Mouse (Mus musculus): Measurements from ENCODE around the gene Eif4g2. TPM values are rescaled to one million over a fixed set of nuclear protein-coding genes. Genes with fewer than 3 reads are reported as not detected.

Eif4g2 gene
- total RNA-seq, 4 experiments from 2014 or later = 572 to 597 (median 584) TPM

DNA sequence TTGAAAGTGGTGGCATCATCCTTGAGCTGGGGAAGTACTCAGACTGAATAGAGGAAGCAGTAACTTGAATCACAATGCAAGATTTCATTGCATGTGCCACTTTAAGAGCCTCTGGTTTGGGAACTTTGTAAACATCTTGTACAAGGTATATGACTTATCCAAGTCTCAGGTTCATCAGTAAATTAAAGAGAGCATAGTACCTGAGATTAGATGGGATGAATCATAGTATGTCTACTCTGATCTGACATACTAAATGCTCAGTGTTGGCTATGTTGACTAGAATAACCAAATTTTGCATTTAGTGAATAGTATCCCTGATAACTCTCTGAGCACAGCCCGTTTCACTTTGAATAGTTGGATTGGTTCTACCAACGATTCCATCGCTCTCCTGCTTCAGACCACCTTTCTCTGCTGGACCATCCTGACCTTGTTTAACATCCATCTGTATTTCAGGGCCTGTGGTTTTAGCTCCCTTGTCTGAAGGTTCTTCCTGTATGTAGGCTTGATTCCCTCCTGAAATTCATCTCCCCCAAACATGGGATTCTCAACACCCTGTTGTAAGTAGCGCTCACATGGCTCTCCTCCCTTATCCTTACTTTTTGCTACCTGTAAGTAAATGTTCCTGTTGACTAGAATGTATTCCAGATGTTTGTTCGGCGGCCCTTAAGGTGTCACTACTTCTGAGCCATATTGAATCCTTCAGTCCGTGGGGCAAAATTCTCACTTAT is 13.2 kb downstream of the Eif4g2 start:
- no peak for DNase-seq (ENCODE audit: low spot score in 2 of 2)

DNA sequence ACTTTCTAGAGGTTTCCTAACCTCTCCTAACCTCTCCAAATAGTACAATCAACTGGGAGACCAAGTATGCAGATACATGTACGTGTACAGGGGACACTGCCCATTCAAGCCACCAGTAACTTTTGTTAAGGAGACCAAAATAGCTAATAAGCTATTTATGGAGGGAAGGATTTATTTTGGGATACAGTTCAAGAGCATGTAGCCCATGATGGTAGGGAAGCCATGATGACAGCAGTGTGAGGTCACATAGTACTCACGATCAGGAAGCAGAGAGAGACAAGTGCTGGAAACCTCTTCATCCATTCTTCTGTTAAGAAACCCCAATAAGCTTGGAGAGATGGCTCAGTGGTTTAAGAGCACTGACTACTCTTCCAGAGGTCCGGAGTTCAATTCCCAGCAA is 14.6 kb downstream of the Eif4g2 start:
- DNase-seq (ENCODE audit: low spot score in 2 of 2) = no peak

DNA sequence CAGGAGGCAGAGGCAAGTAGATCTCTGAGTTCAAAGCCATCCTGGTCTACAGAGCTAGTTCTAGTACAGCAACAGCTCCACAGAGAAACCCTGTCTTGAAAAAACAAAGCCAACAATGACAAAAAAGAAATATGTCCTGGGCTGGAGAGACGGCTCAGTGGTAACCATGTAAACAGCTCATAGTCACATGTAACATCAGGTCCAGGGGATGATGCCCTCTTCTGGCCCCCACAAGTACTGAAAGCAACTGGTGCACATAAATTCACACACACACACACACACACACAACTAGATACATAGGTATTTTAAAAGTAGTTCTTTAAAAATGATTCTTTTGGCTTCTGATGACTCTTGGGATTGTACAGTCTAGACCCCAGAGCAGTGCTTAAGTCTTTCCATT is 19.9 kb downstream of the Eif4g2 start:
- no peak for DNase-seq (ENCODE audit: low spot score in 2 of 2)

DNA sequence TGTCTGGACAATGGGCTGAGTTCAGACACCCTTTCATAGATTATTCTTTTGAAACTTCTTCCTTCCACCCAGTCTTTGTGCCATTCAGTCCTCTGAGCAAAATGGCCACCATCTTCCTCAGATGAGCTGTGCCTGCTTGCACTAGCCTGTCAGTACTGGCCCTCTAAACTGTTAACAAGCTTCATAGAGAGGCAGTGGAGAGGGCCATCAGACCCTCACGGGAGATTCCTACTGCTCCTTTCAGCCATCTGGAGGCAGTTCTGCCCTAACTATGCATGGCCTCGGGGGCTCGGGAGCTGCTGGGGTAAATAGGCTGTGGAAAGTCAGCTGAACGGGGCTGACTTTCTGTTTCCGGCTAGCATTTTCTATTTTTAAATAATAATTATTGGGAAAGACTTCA is 23.3 kb downstream of the Eif4g2 start:
- DNase-seq (ENCODE audit: low spot score in 2 of 2) = no peak

DNA sequence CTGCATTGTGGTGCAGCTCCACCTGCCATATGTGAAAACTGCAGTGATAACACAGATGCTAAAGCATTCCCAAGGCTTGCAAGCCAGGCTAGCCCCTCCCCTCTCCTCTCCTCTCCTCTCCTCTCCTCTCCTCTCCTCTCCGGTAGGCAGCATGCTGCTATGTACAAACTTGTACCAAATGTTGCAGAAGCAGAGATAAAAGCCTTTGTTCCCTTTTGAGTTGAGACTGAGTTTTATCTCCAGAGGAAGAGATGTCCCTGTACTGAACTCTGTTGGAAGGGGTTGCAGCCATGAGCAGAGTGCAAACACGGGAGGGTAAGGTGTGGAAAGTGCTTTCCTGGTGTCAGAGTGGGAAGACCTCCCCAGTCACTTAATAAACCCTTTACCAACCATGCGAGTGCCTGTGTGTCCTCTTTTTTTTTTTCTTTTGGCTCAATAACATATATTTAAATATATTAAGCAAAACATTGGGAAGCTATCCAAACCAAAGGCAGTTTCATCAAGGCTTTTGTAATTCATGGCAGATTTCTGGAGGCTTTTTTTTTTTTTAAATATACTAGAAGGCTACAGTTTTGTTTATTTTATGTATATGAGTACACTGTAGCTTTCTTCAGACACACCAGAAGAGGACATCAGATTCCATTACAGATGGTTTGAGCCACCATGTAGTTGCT is 26.7 kb downstream of the Eif4g2 start:
- no peak for DNase-seq (ENCODE audit: low spot score in 2 of 2)

DNA sequence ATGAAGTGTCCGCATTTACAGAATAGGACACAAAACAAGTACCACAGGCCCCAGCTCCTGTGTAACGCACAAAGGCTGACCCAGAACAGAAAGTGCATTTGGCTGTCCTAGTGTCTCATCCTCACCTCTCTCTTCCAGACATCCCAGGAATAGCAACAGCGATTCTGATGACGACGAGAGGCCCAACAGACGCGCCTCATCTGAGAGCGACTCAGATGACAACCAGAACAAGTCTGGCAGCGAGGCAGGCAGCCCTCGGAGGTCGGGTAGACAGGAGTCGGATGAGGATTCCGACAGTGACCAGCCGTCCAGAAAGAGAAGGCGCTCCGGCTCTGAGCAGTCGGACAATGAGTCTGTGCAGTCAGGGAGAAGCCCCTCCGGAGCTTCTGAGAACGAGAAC is 27.6 kb downstream of the Eif4g2 start:
- DNase-seq (ENCODE audit: low spot score in 2 of 2) = no peak

DNA sequence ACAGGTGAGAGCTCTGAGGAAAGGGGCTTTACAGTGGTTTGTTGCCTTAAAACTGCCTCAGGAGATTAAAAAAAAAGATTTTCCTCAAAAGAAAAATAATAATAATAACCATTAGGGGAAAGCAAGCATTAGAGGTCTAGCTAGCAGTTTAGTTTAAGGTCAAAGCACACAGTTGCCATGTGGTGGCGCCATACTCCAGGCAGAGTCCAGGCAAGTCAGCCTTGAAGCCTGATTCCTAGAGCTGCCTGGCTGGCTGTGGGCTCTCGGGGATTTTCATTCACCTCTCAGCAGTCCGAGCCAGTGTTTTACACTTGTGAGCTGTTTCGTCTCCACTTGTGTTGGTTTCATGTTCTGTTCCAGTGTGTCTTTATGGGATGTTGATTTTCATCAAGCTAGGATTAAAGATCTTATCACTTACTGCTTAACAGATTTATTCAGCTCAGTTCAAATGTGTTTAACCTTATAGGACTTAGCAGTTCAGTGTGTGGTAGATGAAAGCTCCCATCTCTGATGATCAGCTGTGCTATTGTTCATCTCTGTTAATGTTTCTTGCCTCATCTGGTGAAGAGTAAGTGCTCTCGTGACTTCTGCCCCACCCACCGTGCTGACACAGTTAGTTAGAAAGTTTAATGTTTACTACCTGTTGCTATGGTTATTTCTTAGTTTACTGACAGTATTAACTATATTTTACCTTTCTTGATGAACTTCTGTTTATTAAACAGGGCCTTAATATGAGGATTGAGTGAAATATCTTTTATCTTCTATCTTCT is 33.0 kb downstream of the Eif4g2 start:
- DNase-seq (ENCODE audit: low spot score in 2 of 2) = peak; percentile 28 to 58

DNA sequence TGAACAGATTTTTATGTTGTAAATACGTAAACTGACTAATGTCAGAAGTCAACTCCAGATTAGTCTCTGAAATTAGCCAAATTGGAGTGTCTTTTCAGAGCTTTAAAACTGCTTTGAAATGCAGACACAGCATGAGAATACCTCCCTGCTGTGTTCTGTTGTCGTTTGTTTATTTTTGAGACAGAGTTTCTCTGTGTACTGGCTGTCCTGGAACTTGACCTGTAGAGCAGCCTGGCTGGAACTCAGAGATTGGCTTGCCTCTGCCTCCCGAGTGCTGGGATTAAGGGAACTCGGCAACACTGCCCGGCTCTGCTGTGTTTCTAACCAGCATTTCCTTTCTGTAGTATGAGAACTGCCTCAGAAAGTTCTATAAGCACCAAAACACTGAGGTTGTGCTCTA is 33.9 kb downstream of the Eif4g2 start:
- no peak for DNase-seq (ENCODE audit: low spot score in 2 of 2)

DNA sequence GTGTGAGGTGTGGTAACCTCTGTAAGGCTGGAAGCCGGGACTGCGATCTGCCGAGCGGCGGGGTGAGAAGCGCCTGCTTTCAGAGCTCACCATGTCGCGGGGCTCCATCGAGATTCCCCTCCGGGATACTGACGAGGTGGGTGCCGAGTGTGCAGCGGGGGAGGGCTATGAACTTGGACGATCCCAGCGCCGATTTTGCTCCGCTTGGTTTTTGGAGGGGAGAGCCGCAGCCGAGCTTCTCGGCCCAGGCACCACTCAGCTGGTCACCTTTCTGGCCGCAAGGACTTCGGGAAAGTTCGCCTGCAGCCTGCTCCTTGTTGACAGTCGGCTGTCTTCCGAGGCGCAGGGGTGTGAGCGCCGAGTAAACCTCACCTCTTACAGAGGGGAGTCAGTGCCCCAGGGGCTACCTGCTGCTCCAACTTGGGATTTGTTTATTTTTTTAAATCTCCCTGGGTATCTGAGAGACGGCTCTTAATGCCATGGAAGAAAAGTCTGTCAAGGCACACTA is 53.7 kb downstream of the Eif4g2 start:
- no peak for DNase-seq (ENCODE audit: low spot score in 2 of 2)

DNA sequence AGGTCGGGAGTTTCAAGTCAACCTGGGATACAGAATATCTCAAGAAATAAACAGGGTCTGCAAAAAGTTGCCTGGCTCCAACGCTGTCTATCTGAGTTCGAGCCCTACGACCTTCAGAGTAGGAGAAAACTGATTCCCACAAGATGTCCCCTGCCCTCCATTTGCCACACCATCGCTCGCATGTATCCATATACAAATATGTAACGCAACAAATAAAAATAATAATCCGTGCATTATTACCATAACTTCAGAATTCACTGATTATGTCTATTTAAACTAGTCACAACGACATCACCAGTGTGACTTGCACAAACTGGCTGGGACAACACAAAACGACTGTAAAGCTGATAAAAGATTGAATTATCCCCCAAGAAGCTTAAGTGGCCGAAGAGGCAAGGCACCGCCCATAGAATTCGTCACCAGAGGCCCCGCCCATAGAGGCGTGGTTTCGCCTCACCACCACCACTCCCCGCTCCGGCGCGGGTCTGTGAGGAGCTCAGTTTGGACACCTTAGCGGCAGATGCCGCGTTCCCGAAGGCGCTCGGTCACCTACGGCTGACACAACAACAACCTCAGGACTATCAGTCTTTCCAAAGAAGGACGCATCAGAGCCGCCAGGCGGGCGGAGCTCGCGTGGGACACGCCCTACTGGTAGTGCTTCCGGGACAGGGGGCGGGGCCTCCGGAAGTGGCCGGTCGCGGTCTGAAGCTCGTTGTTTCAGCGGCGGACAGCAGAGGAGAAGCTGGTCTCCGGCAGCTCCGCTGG is 54.4 kb downstream of the Eif4g2 start, which contains the start of gene Ctr9:
Gene Ctr9 (plus strand): TSS at position 671 of the 765 bp plus-strand sequence.
- DNase-seq (ENCODE audit: low spot score in 2 of 2) = peak; percentile 91 to 95

DNA sequence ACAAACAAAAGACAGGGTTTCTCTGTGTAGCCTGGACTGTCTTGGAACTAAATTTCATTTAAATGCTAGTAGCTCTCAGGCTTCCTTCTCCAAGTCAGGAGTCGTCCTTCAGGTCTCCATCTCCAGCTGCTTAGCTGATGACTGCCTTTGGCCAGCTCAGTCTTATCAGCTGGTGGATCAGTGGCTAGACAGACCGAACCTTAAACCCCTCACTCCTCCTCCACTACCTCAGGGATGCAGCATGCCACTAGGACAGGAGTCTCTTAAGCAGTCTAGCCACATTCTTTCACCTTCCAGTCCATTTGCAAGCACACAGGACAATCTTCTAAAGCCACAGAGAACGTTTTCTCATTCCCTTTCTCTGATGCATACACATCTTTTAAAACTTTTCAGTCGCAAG is 57.9 kb downstream of the Eif4g2 start:
- no peak for DNase-seq (ENCODE audit: low spot score in 2 of 2)

DNA sequence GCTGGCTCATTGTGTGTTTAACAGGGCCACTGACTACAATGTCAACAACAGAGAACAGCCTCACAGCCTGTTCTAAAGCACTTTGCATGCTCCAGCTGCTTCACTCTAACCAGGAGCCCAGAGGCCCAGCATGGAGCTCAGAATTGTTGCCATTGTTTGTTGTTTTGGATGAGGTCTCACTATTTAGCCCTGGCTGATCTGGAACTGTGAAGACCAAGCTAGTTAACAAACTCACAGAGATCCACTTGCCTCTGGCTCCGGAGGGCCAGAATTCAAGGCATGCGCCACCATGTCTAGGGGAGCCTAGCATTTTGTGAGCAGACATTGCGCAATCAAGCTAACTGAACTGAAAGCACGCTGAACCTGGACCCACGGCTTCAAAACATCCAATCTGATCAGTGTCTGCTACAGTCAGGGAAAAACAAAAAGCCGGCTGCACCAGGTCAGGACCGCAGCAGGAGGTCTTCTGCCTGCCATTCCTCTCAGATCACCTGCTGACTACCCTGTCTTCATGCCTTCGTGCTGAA is 58.7 kb downstream of the Eif4g2 start:
- peak in 1 of 2 experiments; percentile 15 for DNase-seq (ENCODE audit: low spot score in 2 of 2)

DNA sequence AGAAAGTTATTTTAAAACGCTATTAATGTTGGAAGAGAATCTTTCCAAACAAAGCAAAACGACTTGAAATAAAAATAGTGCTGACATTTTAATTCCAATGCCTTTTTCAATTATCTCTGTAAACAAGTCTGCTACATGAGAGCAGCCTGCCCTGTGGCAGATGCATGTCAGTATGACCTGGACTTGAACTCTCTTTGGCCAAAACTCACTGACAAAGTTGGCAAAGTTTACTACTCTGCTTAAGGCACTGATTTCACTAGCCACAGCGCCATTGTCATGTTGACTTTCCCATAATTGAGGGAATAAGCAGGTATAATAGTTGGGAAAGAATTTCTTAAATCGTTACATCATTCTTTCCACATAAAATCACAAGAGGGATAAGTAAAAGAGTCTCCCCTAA is 62.0 kb downstream of the Eif4g2 start:
- DNase-seq (ENCODE audit: low spot score in 2 of 2) = no peak

Other genes starting within 250 kb of the Eif4g2 start
- gene Rnf141, start 238.6 kb downstream of the Eif4g2 start, total RNA-seq (2022) = 10 to 100 TPM; 72.8 to 92.5 (median 82.8) TPM
- gene Lyve1, start 219.8 kb downstream of the Eif4g2 start, total RNA-seq (2022) = 1 to 10 TPM in 3 of 4 experiments, under 1 TPM in 1; 0.99 to 2.2 (median 1.6) TPM
- gene Mrvi1, start 100.6 kb downstream of the Eif4g2 start, total RNA-seq (2022) = 1 to 10 TPM; 1.7 to 5.9 (median 3.5) TPM
- 10 to 100 TPM; 42.6 to 54.4 (median 45.5) TPM for gene Ctr9, start 54.1 kb downstream of the Eif4g2 start, total RNA-seq (2022)